Mouse (Mus musculus): Measurements from ENCODE around the gene Suv39h1. TPM values are rescaled to one million over a fixed set of nuclear protein-coding genes. Genes with fewer than 3 reads are reported as not detected.

Suv39h1 gene
- total and polyA plus RNA-seq, 3 experiments, result 104 to 129 (median 122) TPM

GRCm38 (mm10) chrX:8123821-8124470, 49.4 kb upstream of the Suv39h1 start:
- Histone ChIP-seq H3K9ac (ENCODE audit: control insufficient read depth, low read depth, low read length, poor library complexity, severe bottlenecking) (no peak overlapping the region), H3K9me3 (replicated peaks; ENCODE audit: insufficient read depth, low read length) (no peaks in the 10 kb centered on the region), H3K27me3 (ENCODE audit: control insufficient read depth in 1 of 2, insufficient read depth in 2 of 2, low read length in 2 of 2) (no peaks in the 10 kb centered on the region), H3K4me1 (ENCODE audit: control insufficient read depth in 1 of 2, insufficient read depth in 2 of 2, low read length in 2 of 2) (no peaks in the 10 kb centered on the region), H3K79me2 (ENCODE audit: control insufficient read depth, insufficient read depth, low read length, poor library complexity) (no peaks in the 10 kb centered on the region), H3K36me3 (ENCODE audit: control insufficient read depth in 1 of 2, insufficient read depth in 2 of 2, low read length in 2 of 2) (peaks cover 0 to 4% of the 10 kb centered on the region in 2 experiments; a peak in 2 of 4 replicates), H3K4me3 (ENCODE audit: control insufficient read depth in 1 of 2, insufficient read depth in 1 of 2, low read depth in 2 of 2, low read length in 2 of 2) (no peak overlapping the region), H3K27ac (ENCODE audit: control insufficient read depth, low read depth, low read length) (no peak overlapping the region)
- DNase-seq (ENCODE audit: low read depth, low spot score), result no peak
- no peak for TF ChIP-seq EP300 (IDR thresholded peaks at IDR 0.05; ENCODE audit: low read depth in 1 of 2, low read length in 2 of 2)
- no peak for TF ChIP-seq USF1 (IDR thresholded peaks at IDR 0.05; ENCODE audit: low read depth, low read length)
- no peak for TF ChIP-seq GATA1 (IDR thresholded peaks at IDR 0.05; ENCODE audit: low read depth, low read length)
- TF ChIP-seq SMC3 (IDR thresholded peaks at IDR 0.05; ENCODE audit: low read depth, low read length), result no peak
- no peak for TF ChIP-seq MYC (IDR thresholded peaks at IDR 0.05; ENCODE audit: low read depth, low read length)
- TF ChIP-seq RCOR1 (IDR thresholded peaks at IDR 0.05; ENCODE audit: low read depth, low read length), result no peak
- TF ChIP-seq E2F4 (IDR thresholded peaks at IDR 0.05; ENCODE audit: borderline replicate concordance, low read depth, low read length), result no peak
- no peak for TF ChIP-seq BHLHE40 (IDR thresholded peaks at IDR 0.05; ENCODE audit: borderline replicate concordance, low read depth, low read length)
- no peak for TF ChIP-seq HCFC1 (IDR thresholded peaks at IDR 0.05; ENCODE audit: low read depth, low read length)
- TF ChIP-seq TAL1 (IDR thresholded peaks at IDR 0.05; ENCODE audit: low read length), result no peak
- no peak for TF ChIP-seq KAT2A (conservative IDR thresholded peaks at IDR 0.05; ENCODE audit: low read depth, low read length)
- no peak for TF ChIP-seq ELF1 (IDR thresholded peaks at IDR 0.05; ENCODE audit: low read depth, low read length)
- no peak for TF ChIP-seq MEF2A (IDR thresholded peaks at IDR 0.05; ENCODE audit: extremely low read depth, insufficient replicate concordance, low read depth, low read length, poor library complexity, severe bottlenecking)
- no peak for TF ChIP-seq POLR2AphosphoS5 (IDR thresholded peaks at IDR 0.05; ENCODE audit: borderline replicate concordance, low read depth, low read length)
- TF ChIP-seq CHD2 (IDR thresholded peaks at IDR 0.05; ENCODE audit: low read length), result no peak
- TF ChIP-seq USF2 (IDR thresholded peaks at IDR 0.05; ENCODE audit: borderline replicate concordance in 1 of 2, insufficient read depth in 1 of 2, low read depth in 1 of 2, low read length in 2 of 2), result no peak
- no peak for TF ChIP-seq MXI1 (IDR thresholded peaks at IDR 0.05; ENCODE audit: low read depth, low read length)
- TF ChIP-seq TBP (IDR thresholded peaks at IDR 0.05; ENCODE audit: low read depth, low read length), result no peak
- TF ChIP-seq ZC3H11A (IDR thresholded peaks at IDR 0.05; ENCODE audit: low read depth, low read length), result no peak
- no peak for TF ChIP-seq JUND (IDR thresholded peaks at IDR 0.05; ENCODE audit: low read depth, low read length)

Measured in MEL (cell line).